Mouse (Mus musculus) cerebellum, adult (tissue): ENCODE results near the gene Nmral1.

ENCODE experiments used
- ATAC-seq: cut with Nextera tagmentation; 2 replicates; pipeline ENCODE4 v1.9.2; 2017; ENCODE audit warnings: mild to moderate bottlenecking, moderate library complexity, mixed read lengths; ENCODE audit not compliant: insufficient number of reproducible peaks, low FRiP score, low TSS enrichment

Nmral1 gene

GRCm38 (mm10) chr16:4665726-4666125 lies 53.4 kb downstream of the Nmral1 start:
- ATAC-seq = no peak

GRCm38 (mm10) chr16:4663806-4664205 lies 55.4 kb downstream of the Nmral1 start:
- ATAC-seq = no peak

GRCm38 (mm10) chr16:4661605-4662004 lies 57.6 kb downstream of the Nmral1 start:
- no peak for ATAC-seq
